Mouse (Mus musculus) kidney, embryonic 14.5 days (tissue): ENCODE results near the gene Gpx4. TPM values are rescaled to one million over a fixed set of nuclear protein-coding genes. Genes with fewer than 3 reads are reported as not detected.

Experiments used
- ATAC-seq: fragments of 200-750 bp; cut with Nextera tagmentation; 2 replicates; pipeline ENCODE4 v1.8.0; 2017; ENCODE audit warnings: moderate number of reproducible peaks, mild to moderate bottlenecking, moderate TSS enrichment, moderate library complexity; ENCODE audit not compliant: low FRiP score, low TSS enrichment
- H3K27ac ChIP-seq: fragments of 300-500 bp; sonication (generic); 2 replicates; pipeline ENCODE4 v1.5.1; 2014; ENCODE audit warnings: low read depth, mild to moderate bottlenecking, low read length, moderate library complexity, mixed read lengths
- H3K27me3 ChIP-seq: fragments of 300-500 bp; sonication (generic); 2 replicates; pipeline ENCODE4 v1.6.1; 2014; ENCODE audit warnings: mild to moderate bottlenecking, low read length; ENCODE audit not compliant: control insufficient read depth, insufficient read depth
- H3K36me3 ChIP-seq: fragments of 300-500 bp; sonication (generic); 2 replicates; pipeline ENCODE4 v1.6.1; 2014; ENCODE audit warnings: low read length, mixed read lengths; ENCODE audit not compliant: control insufficient read depth, insufficient read depth
- H3K4me1 ChIP-seq: fragments of 300-500 bp; sonication (generic); 2 replicates; pipeline ENCODE4 v1.6.1; 2014; ENCODE audit warnings: low read length, mixed read lengths; ENCODE audit not compliant: control insufficient read depth, insufficient read depth
- H3K4me2 ChIP-seq: fragments of 300-500 bp; sonication (generic); replicated peaks from 2 replicates; pipeline ENCODE4 v1.6.1; 2014; ENCODE audit warnings: low read depth, mild to moderate bottlenecking, low read length
- H3K4me3 ChIP-seq: fragments of 300-500 bp; sonication (generic); 2 replicates; pipeline ENCODE4 v1.5.1; 2014; ENCODE audit warnings: mild to moderate bottlenecking, low read length
- H3K9ac ChIP-seq: fragments of 300-500 bp; sonication (generic); 2 replicates; pipeline ENCODE4 v1.6.1; 2014; ENCODE audit warnings: low read depth, mild to moderate bottlenecking, low read length, moderate library complexity
- H3K9me3 ChIP-seq: fragments of 300-500 bp; sonication (generic); 2 replicates; pipeline ENCODE4 v1.6.1; 2016; ENCODE audit warnings: low read length; ENCODE audit not compliant: control insufficient read depth
- WGBS: fragments of 180-500 bp; shearing (Covaris S2); extraction: QIAGEN DNeasy Blood & Tissue Kit; methylation state at CpG from one replicate; pipeline ENCODE4 v1.1.7; 2014; 5-methylcytosine and 5-hydroxymethylcytosine counted together
- polyA plus RNA-seq: library from polyadenylated mRNA; unstranded; fragments of >200 nt; fragmentation: Nextera tagmentation; extraction: Ambion mirVana; gene quantifications from 2 replicates; pipeline ENCODE4 v1.2.1, GENCODE M21; 2014

Gpx4 gene
- polyA plus RNA-seq, 1 experiment from 2014 or later: 552 TPM

- Histone ChIP-seq H3K27ac (peak overlapping the region; percentile 6; the same call in 1 of the 2 replicates), H3K9ac (peak overlapping the region; percentile 59), H3K27me3 (peaks cover 5% of the 10 kb centered on the region), H3K9me3 (no peaks in the 10 kb centered on the region), H3K36me3 (no peaks in the 10 kb centered on the region), H3K4me3 (peak overlapping the region; percentile 32), H3K4me1 (peaks cover 18% of the 10 kb centered on the region), H3K4me2 (peak overlapping the region; percentile 47)
- no peak for ATAC-seq
- WGBS: 23% methylated on average over 11 of the region's 11 CpGs
Observed at GRCm38 (mm10) chr10:80020191-80020590, 26.8 kb upstream of the Gpx4 start.

DNA sequence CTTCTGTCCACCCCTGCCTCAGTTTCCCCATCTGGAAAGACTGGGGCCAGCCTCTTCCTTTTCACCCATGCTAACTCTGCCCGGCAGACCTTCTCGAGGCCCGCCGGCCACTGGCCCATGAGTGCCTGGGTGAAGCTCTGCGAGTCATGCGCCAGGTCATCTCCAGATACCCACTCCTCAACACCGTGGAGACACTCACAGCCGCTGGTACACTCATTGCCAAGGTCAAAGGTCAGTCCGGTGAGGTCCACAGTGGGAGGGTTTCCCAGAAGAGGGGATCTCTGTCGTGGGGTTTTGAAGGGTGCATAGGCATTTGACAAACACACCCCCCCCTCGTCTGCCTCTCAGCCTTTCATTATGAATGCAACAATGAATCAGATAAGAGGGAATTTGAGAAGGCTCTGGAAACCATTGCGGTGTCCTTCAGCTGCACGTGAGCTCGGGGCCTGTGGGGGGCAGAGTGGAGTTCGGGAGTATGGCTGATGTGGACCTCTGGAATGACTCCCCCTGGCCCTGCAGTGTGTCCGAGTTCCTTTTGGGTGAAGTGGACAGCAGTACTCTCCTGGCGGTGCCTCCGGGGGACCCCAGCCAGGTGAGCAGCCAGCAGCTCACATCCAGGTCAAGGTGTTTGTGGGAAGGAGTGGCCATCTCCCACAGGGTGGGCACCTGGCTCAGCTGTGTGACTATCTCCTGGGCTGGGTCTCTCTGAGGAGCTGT is 26.2 kb upstream of the Gpx4 start:
- peak overlapping the region; percentile 59; the same call in 1 of the 2 replicates for H3K9ac ChIP-seq

GRCm38 (mm10) chr10:80021320-80021641 is 25.7 kb upstream of the Gpx4 start:
- H3K4me1 ChIP-seq: peaks cover 18% of the 10 kb centered on the region
- H3K4me2 ChIP-seq: no peak overlapping the region
- no peaks in the 10 kb centered on the region for H3K27me3 ChIP-seq
- H3K27ac ChIP-seq: no peak overlapping the region
- no peak overlapping the region for H3K4me3 ChIP-seq
- H3K9me3 ChIP-seq: no peaks in the 10 kb centered on the region
- 0 out of 2 replicates have a peak, but pooled peaks cover 1% of the 10 kb centered on the region for H3K36me3 ChIP-seq
- 90% methylated on average over 13 of the region's 13 CpGs for WGBS
- ATAC-seq: no peak
- H3K9ac ChIP-seq: no peak overlapping the region

More for the DNA sequence above, 26.2 kb upstream of the Gpx4 start:
- H3K27me3 ChIP-seq: peaks cover under 1% of the 10 kb centered on the region; the same call in 1 of the 2 replicates
- 83% methylated on average over 18 of the region's 18 CpGs for WGBS
- no peaks in the 10 kb centered on the region for H3K9me3 ChIP-seq
- no peak overlapping the region for H3K27ac ChIP-seq
- no peak overlapping the region; the same call in 1 of the 2 replicates for H3K4me3 ChIP-seq
- no peak for ATAC-seq
- no peaks in the 10 kb centered on the region for H3K36me3 ChIP-seq
- peaks cover 18% of the 10 kb centered on the region for H3K4me1 ChIP-seq
- H3K4me2 ChIP-seq: peak overlapping the region; percentile 47; the same call in 1 of the 2 replicates

- peaks cover 3% of the 10 kb centered on the region; the same call in 1 of the 2 replicates for H3K36me3 ChIP-seq
- whole genome bisulfite sequencing: 90% methylated on average over 12 of the region's 12 CpGs
Observed at GRCm38 (mm10) chr10:80022164-80022563, 24.8 kb upstream of the Gpx4 start.

DNA sequence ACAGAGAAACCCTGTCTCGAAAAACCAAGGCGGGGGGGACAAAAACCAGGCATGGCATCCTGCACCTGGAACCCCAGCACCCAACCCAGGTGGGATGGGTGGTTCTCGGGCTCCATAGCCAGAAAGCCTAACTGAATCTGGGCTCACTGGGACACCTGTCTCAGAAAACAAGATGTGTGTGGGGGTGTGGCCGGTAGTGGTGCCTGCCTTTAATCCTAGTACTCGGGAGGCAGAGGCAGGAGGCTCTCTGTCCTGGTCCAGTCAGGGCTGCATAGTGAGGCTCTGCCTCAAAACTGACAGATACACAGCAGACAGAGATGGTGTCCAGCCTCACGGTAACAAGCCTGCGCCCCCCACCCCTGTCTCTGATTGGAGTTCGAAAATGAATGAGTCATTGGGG is 24.2 kb upstream of the Gpx4 start:
- peaks cover 18% of the 10 kb centered on the region for H3K4me1 ChIP-seq
- H3K9ac ChIP-seq: no peak overlapping the region
- no peaks in the 10 kb centered on the region for H3K9me3 ChIP-seq
- H3K36me3 ChIP-seq: peaks cover 3% of the 10 kb centered on the region; the same call in 1 of the 2 replicates
- ATAC-seq: no peak
- WGBS: 93% methylated on average over 8 of the region's 8 CpGs
- H3K4me3 ChIP-seq: no peak overlapping the region
- H3K27ac ChIP-seq: no peak overlapping the region
- H3K27me3 ChIP-seq: no peaks in the 10 kb centered on the region
- H3K4me2 ChIP-seq: no peak overlapping the region

More at GRCm38 (mm10) chr10:80022164-80022563, 24.8 kb upstream of the Gpx4 start:
- Histone ChIP-seq H3K4me1 (peaks cover 18% of the 10 kb centered on the region), H3K27me3 (no peaks in the 10 kb centered on the region), H3K4me2 (no peak overlapping the region), H3K9me3 (no peaks in the 10 kb centered on the region), H3K9ac (no peak overlapping the region), H3K27ac (no peak overlapping the region), H3K4me3 (no peak overlapping the region)
- no peak for ATAC-seq

GRCm38 (mm10) chr10:80023758-80024157 is 23.2 kb upstream of the Gpx4 start:
- H3K9ac ChIP-seq: no peak overlapping the region
- whole genome bisulfite sequencing: 86% methylated on average over 5 of the region's 5 CpGs
- no peak overlapping the region for H3K4me3 ChIP-seq
- ATAC-seq: no peak
- H3K4me1 ChIP-seq: peaks cover 15% of the 10 kb centered on the region
- H3K9me3 ChIP-seq: no peaks in the 10 kb centered on the region
- peaks cover 3% of the 10 kb centered on the region; the same call in 1 of the 2 replicates for H3K36me3 ChIP-seq
- H3K27ac ChIP-seq: no peak overlapping the region
- no peaks in the 10 kb centered on the region for H3K27me3 ChIP-seq
- no peak overlapping the region for H3K4me2 ChIP-seq

DNA sequence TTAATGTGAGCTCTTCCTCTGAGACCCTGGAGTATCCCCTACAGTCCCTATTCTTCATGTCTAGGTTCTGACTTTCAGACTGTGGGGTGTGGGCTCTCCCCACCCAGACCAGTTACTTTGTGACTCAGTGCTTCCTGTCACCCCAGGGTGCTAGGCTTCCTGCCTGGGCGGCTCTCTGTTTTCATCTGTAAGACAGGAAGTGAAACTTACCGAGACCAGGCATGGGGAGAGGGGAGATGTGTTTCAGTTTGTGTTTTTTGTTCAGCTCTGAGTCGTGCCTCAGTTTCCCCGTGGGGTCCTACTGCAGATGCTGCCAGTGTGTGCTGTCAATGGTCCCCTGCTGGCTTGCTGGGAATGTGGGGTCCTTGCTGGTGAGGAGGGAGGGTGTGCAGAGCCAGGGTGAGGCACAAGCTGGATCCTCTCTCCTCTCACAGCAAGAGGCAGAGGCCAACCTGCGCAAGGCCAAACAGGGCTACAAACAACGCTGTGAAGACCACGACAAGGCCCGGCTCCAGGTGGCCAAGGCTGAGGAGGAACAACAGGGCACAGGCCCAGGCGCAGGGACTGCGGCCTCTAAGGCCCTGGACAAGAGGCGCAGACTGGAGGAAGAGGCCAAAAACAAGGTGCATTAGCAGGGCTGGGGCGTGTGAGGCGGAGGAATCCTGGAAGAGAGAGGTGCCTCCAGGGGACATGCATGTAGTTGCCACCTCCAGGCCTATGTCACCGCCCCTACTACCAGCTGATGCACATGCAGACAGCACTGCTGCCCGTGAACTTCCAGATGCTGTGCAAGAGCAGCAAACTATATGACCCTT is 22.5 kb upstream of the Gpx4 start:
- Histone ChIP-seq H3K4me1 (peaks cover 8% of the 10 kb centered on the region), H3K9me3 (no peaks in the 10 kb centered on the region), H3K4me2 (no peak overlapping the region), H3K27ac (no peak overlapping the region), H3K9ac (no peak overlapping the region), H3K36me3 (peaks cover 3% of the 10 kb centered on the region; the same call in 1 of the 2 replicates), H3K4me3 (no peak overlapping the region), H3K27me3 (no peaks in the 10 kb centered on the region)
- ATAC-seq: no peak
- WGBS: 79% methylated on average over 15 of the region's 15 CpGs

DNA sequence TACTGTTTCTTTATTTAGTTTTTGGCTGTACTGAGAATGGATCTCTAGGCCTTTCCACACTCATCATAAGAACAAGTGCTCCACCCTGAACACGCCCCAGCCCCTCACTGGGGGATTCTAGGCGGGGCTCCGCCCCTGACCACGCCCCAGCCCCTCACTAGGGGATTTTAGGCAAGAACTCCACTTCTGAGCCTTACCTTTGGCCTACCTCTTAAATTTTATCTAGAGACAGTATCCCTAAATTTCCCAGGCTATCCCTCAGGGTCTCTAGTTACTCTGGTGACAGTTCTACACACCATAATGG is 22.0 kb upstream of the Gpx4 start:
- ATAC-seq: no peak
- Histone ChIP-seq H3K36me3 (peaks cover 3% of the 10 kb centered on the region; the same call in 1 of the 2 replicates), H3K4me2 (no peak overlapping the region), H3K27ac (no peak overlapping the region), H3K4me1 (peaks cover 3% of the 10 kb centered on the region; the same call in 1 of the 2 replicates), H3K9ac (no peak overlapping the region), H3K9me3 (no peaks in the 10 kb centered on the region), H3K27me3 (no peaks in the 10 kb centered on the region), H3K4me3 (no peak overlapping the region)
- 71% methylated on average over 4 of the region's 4 CpGs for WGBS

- Histone ChIP-seq H3K4me3 (no peak overlapping the region), H3K27ac (no peak overlapping the region), H3K4me2 (no peak overlapping the region), H3K36me3 (peaks cover 3% of the 10 kb centered on the region; the same call in 1 of the 2 replicates), H3K9ac (no peak overlapping the region), H3K4me1 (no peaks in the 10 kb centered on the region), H3K27me3 (no peaks in the 10 kb centered on the region), H3K9me3 (no peaks in the 10 kb centered on the region)
- 74% methylated on average over 10 of the region's 10 CpGs for WGBS
- ATAC-seq: no peak
Observed at GRCm38 (mm10) chr10:80025463-80025862, 21.5 kb upstream of the Gpx4 start.
